Comparison of ENCODE assay signal across 10 mouse cellular contexts in genomic region chr17:28855166-28855885, GRCm38 (mm10). TPM values are rescaled to one million over a fixed set of nuclear protein-coding genes. Genes with fewer than 3 reads are reported as not detected.
A peak's percentile ranks its signal among the peaks of the same experiment; 100 is the strongest.
DNase-seq lines count a peak whose midpoint lies in the region; ATAC-seq and TF ChIP-seq lines count a peak whose summit lies in the region.
"Had no signal": no experiment of that assay in that cellular context is flagged by ENCODE, and none has a peak within 500 bp of the region (broad histone marks: within the 10 kb centered on the region; RNA-seq: fewer than 3 reads in every experiment).

No protein-coding gene starts in this region.

- H3K4me2 ChIP-seq in limb, embryonic 11.5 days (ENCODE audit: low read depth, severe bottlenecking): no peak overlapping the region
- H3K4me2 ChIP-seq in intestine, embryonic 16.5 days (ENCODE audit: low read depth, low read length): no peak overlapping the region

- no peaks in the 10 kb centered on the region for H3K27me3 ChIP-seq in limb, embryonic 11.5 days (ENCODE audit: control insufficient read depth, insufficient read depth, low read length)
- no peaks in the 10 kb centered on the region for H3K27me3 ChIP-seq in limb, embryonic 10.5 days (ENCODE audit: low read depth, poor library complexity, severe bottlenecking)
- H3K27me3 ChIP-seq in Patski: no peaks in the 10 kb centered on the region
- H3K27me3 ChIP-seq in intestine, embryonic 16.5 days (replicated peaks; ENCODE audit: control insufficient read depth, insufficient read depth, low read length): no peaks in the 10 kb centered on the region

- no peak overlapping the region for H3K4me3 ChIP-seq in limb, embryonic 11.5 days (ENCODE audit: low read depth, low read length)
- H3K4me3 ChIP-seq in limb, embryonic 10.5 days: no peak overlapping the region
- H3K4me3 ChIP-seq in intestine, embryonic 16.5 days (ENCODE audit: low read length): no peak overlapping the region

- no peaks in the 10 kb centered on the region for H3K9me3 ChIP-seq in limb, embryonic 11.5 days (ENCODE audit: control insufficient read depth, low read length)
- peaks cover 6% of the 10 kb centered on the region; the same call in 1 of the 2 replicates for H3K9me3 ChIP-seq in limb, embryonic 10.5 days (replicated peaks)
- peaks cover 8% of the 10 kb centered on the region; the same call in 1 of the 2 replicates for H3K9me3 ChIP-seq in intestine, embryonic 16.5 days (ENCODE audit: control insufficient read depth, low read length)

- CTCF ChIA-PET in Patski (lab: Charles Lee): interaction anchor here (0.8 to 2.4 kb wide), 10 partner anchors 15 to 74 kb away, joined by 3 to 7 read pairs (median 4); no protein-coding TSS in a partner anchor

- no peak overlapping the region for H3K9ac ChIP-seq in limb, embryonic 11.5 days (ENCODE audit: low read length)
- no peak overlapping the region for H3K9ac ChIP-seq in intestine, embryonic 16.5 days (ENCODE audit: low read depth, low read length)

- POLR2A ChIA-PET in Patski (lab: Charles Lee): interaction anchor here (0.7 kb wide), 1 partner anchor 36 kb away, joined by 3 read pairs; no protein-coding TSS in a partner anchor

- 77% methylated on average over 9 of the region's 9 CpGs for WGBS in limb, embryonic 11.5 days
- 77% methylated on average over 9 of the region's 9 CpGs for WGBS in limb, embryonic 10.5 days
- WGBS in intestine, embryonic 16.5 days: 65% methylated on average over 9 of the region's 9 CpGs

- no peaks in the 10 kb centered on the region for H3K4me1 ChIP-seq in limb, embryonic 11.5 days (ENCODE audit: control insufficient read depth, insufficient read depth, low read length)
- peaks cover 4% of the 10 kb centered on the region for H3K4me1 ChIP-seq in limb, embryonic 10.5 days
- no peaks in the 10 kb centered on the region for H3K4me1 ChIP-seq in intestine, embryonic 16.5 days (ENCODE audit: control insufficient read depth, insufficient read depth, low read length)

- no peaks in the 10 kb centered on the region for H3K36me3 ChIP-seq in limb, embryonic 11.5 days (ENCODE audit: control insufficient read depth, insufficient read depth, low read length)
- no peaks in the 10 kb centered on the region for H3K36me3 ChIP-seq in limb, embryonic 10.5 days
- H3K36me3 ChIP-seq in intestine, embryonic 16.5 days (ENCODE audit: control insufficient read depth, insufficient read depth, low read length): 0 out of 2 replicates have a peak, but pooled peaks cover 2% of the 10 kb centered on the region

- no peak for ATAC-seq in limb, embryonic 11.5 days (ENCODE audit: insufficient number of reproducible peaks, low FRiP score, low TSS enrichment, low read depth)
- peak; percentile 69 for ATAC-seq in Patski
- peak; percentile 77 for ATAC-seq in intestine, embryonic 16.5 days

- in situ Hi-C loops in Patski (cut with MboI; ENCODE audit: low pct_unique_long_range_greater_than_20kb): no loop called here

- no peak overlapping the region for H3K27ac ChIP-seq in limb, embryonic 11.5 days (replicated peaks; ENCODE audit: low read depth, low read length)
- no peak overlapping the region for H3K27ac ChIP-seq in limb, embryonic 10.5 days
- 0 out of 2 replicates have a peak overlapping the region, but pooled peaks have one; percentile 53 for H3K27ac ChIP-seq in intestine, embryonic 16.5 days (ENCODE audit: low read length)

- DNase-seq in limb, embryonic 11.5 days (ENCODE audit: low spot score): peak; percentile 44
- DNase-seq in limb, embryonic 10.5 days (ENCODE audit: low spot score): no peak
- peak; percentile 68 for DNase-seq in Patski (ENCODE audit: low read depth, low spot score)
- peak; percentile 58 for DNase-seq in retina, embryonic 14.5 days (ENCODE audit: low spot score)
- DNase-seq in right cerebral cortex, adult 18-20 months: no peak
- no peak for DNase-seq in frontal cortex, postnatal 10 days (ENCODE audit: low spot score in 2 of 2)
- DNase-seq in gastrocnemius, postnatal 25 days: no peak

- TF ChIP-seq CTCF in Patski (IDR thresholded peaks at IDR 0.05): peak; percentile 92

RNA-seq across cellular contexts. Expression of gene Pnpla1, which starts 2.9 kb away (rescaled TPM):
- not detected in 2 replicates for polyA plus RNA-seq in limb, embryonic 11.5 days (2014; fragmentation: Nextera tagmentation; extraction: Ambion mirVana)
- polyA plus RNA-seq in limb, embryonic 10.5 days (2016; fragmentation: Nextera tagmentation; extraction: Ambion mirVana): 0.03 and 0.04 TPM in 2 replicates
- polyA plus RNA-seq in Patski (2021): not detected
- 1.7 and 1.9 TPM in 2 replicates for polyA plus RNA-seq in intestine, embryonic 16.5 days (2015; fragmentation: Nextera tagmentation; extraction: Ambion mirVana)
- not detected for total RNA-seq in gastrocnemius, postnatal 25 days (2021)
- polyA plus RNA-seq: embryonic facial prominence, embryonic 11.5 days; lung, embryonic 16.5 days had no signal

RNA-seq across cellular contexts. Expression of gene Brpf3, which starts 54.4 kb away (rescaled TPM):
- polyA plus RNA-seq in limb, embryonic 11.5 days (2014; fragmentation: Nextera tagmentation; extraction: Ambion mirVana): 9.6 and 12.4 TPM in 2 replicates
- polyA plus RNA-seq in limb, embryonic 10.5 days (2016; fragmentation: Nextera tagmentation; extraction: Ambion mirVana): 11.6 and 14.0 TPM in 2 replicates
- polyA plus RNA-seq in Patski (2021): 31.4 TPM
- polyA plus RNA-seq in intestine, embryonic 16.5 days (2015; fragmentation: Nextera tagmentation; extraction: Ambion mirVana): 16.6 and 21.4 TPM in 2 replicates
- total RNA-seq in gastrocnemius, postnatal 25 days (2021): 10 to 100 TPM; 12.1 to 12.3 TPM

RNA-seq across cellular contexts. Expression of gene 4930539E08Rik, which starts 59.8 kb away (rescaled TPM):
- 0.07 and 0.29 TPM in 2 replicates for polyA plus RNA-seq in limb, embryonic 11.5 days (2014; fragmentation: Nextera tagmentation; extraction: Ambion mirVana)
- polyA plus RNA-seq in limb, embryonic 10.5 days (2016; fragmentation: Nextera tagmentation; extraction: Ambion mirVana): 0.05 and 0.10 TPM in 2 replicates
- 0.05 TPM for polyA plus RNA-seq in Patski (2021)
- 3.9 and 4.2 TPM in 2 replicates for polyA plus RNA-seq in intestine, embryonic 16.5 days (2015; fragmentation: Nextera tagmentation; extraction: Ambion mirVana)
- not detected for total RNA-seq in gastrocnemius, postnatal 25 days (2021)

Comparison
In these comparisons a context has a peak if more than half of its experiments do, and no peak if none do; other contexts are left out.
1. DNase-seq: peak in limb, embryonic 11.5 days (single experiment), Patski (single experiment) and retina, embryonic 14.5 days (single experiment); none in limb, embryonic 10.5 days (single experiment), right cerebral cortex, adult 18-20 months (single experiment), frontal cortex, postnatal 10 days (0 of 2) and gastrocnemius, postnatal 25 days (single experiment).